Mouse (Mus musculus): ENCODE results near the gene Olfr1555-ps1. TPM values are rescaled to one million over a fixed set of nuclear protein-coding genes. Genes with fewer than 3 reads are reported as not detected.
A peak's percentile ranks its signal among the peaks of the same experiment; 100 is the strongest.
"Not testable (repeated sequence)": the region's sequence is repeated elsewhere in the genome, so short reads cannot be mapped to it uniquely, and the experiment has no call there.

Olfr1555-ps1 gene
- not detected for total RNA-seq (2021)
- long read RNA-seq, result 0 reads

DNA sequence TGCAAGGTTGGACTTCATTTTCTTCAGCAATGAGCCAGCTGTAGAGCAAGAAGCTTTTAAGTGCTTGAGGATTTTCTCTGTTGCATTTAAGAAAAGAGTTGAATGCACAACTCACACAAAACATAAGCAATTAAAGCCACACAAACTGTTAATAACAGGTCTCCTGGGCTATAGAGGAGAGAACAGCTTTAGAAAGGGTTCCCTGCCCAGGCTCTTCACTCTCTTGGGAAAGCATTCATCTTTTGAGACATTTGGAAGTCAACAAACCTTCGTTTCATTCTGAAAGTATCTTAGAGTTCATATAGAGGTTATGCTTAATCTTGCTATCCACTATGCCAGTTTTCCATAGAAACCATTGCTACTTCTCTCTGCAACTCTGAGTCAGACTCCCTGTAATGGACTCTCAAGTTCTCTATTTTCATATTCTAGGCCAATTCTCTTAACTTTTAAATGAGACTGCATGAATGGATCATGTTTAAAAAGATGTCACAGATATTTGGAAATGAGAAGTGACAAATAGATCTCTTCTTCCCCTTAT lies at the start of gene Olfr1555-ps1:
TSS of gene Olfr1555-ps1 (minus strand) at position 51 of the 538 bp plus-strand sequence.
- not testable (repeated sequence) for DNase-seq (ENCODE audit: low spot score in 2 of 2)

DNA sequence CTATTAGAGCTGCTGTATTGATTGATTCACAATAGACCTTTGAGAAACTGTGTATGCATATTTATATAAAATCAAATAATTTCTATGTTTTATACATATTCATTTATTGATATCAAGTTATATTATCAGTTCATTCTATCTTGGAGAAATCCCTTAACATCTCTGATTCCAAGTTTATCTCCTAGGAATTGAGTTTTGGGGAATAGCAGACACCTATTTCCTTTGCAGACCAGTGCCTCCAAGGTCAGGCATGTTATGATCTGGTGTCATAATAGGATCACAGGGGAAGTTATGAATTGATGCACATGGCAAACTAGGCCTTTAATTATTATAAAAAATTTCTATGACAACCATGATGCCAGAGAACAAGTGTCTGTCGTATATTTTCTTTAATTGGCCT lies 30.4 kb upstream of the Olfr1555-ps1 start, which contains the start of gene Olfr1431:
TSS of gene Olfr1431 (plus strand) at position 301 of the 400 bp plus-strand sequence.
- DNase-seq (ENCODE audit: low spot score in 2 of 2), result no peak

DNA sequence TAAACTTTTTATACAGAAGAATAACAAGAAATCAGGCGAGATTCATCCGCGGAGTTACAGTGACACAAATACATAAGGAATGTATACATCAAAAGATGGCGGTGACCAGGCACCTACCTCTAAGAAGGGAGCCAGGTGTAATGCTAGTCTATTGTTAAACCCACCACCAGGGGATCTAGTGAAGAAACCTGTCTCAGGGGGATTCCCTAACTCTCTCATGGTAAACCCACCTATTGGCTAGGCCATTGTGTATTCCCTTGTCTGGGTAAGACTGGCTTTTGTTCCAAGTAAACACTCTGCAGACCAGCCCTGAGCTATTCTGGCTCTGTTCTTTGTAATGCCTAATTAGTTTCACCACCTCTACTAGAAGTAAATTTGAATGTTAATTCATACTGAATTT lies 29.2 kb upstream of the Olfr1555-ps1 start:
- not testable (repeated sequence) for DNase-seq (ENCODE audit: low spot score in 2 of 2)

DNA sequence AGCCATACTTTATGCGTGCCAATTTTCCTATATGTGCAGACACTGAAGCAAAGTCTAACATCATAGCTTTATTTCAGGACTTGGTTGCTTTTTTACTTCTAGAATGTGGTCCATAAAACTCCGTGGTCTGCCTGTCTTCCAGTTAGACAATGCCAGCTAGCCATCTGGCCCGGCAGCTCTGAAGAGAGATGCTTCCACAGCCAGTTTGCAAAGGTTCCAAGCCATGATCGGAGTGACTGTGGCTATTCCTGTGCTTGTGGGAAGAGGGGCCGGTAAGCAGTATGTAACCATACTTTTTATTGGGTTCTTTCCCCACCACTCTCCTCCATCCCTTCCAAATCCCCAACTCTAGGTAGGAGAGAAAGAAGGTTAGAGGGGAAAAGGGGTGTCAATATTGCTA lies 5.5 kb upstream of the Olfr1555-ps1 start:
- DNase-seq (ENCODE audit: low spot score in 2 of 2), result peak; percentile 17 to 33

DNA sequence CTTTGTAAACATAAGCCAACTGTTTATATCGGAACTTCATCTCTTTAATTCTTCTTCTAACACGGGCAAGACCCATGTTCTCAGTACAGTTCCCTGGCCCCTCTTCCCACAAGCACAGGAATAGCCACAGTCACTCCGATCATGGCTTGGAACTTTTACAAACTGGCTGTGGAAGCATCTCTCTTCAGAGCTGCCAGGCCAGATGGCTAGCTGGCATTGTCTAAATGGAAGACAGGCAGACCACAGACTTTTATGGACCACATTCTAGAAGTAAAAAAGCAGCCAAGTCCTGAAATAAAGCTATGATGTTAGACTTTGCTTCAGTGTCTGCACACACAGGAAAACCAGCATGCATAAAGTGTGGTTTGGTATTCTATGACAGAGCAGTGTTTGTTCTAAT lies 24.5 kb downstream of the Olfr1555-ps1 start:
- peak; percentile 19 to 38 for DNase-seq (ENCODE audit: low spot score in 2 of 2)

DNA sequence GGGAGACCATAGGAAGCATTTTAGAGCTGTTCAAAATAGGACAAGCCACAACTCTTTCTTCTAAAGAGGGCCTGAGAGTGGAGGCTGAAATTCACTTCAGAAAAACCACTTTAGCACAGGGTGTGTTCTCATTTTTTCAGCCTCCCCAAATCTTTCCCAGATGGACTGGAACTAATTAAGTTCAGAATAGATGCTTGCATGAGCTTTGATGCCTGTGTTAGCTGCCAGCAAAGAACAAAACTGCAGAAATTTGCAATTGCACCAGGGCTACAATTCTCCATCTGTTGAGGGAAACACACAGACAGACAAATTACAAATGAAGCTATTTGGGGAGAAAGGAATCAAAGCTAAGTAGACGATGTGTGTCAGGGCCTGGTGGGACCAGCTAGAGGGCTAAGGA lies 26.6 kb downstream of the Olfr1555-ps1 start:
- DNase-seq (ENCODE audit: low spot score in 2 of 2), result peak; percentile 22 to 42

DNA sequence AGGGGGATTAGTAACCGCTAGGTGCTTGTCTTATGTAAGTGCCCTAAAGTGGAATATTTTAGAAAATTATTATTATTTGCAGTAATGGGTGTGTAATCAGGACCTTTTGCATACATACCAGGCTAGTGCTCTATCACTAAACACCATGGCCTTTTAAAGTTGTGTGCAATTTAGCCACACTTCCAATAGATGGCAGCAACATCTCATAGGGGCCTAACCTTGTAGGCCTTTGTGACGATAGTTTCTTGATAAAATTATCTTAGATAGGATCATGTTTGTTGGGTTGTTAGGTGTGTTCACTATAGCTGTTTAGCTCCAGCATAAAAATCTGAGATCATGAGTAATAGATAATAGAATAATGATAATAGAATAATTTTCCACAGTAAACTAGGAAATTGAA lies 35.6 kb downstream of the Olfr1555-ps1 start:
- DNase-seq (ENCODE audit: low spot score in 2 of 2), result peak; percentile 32 to 50

DNA sequence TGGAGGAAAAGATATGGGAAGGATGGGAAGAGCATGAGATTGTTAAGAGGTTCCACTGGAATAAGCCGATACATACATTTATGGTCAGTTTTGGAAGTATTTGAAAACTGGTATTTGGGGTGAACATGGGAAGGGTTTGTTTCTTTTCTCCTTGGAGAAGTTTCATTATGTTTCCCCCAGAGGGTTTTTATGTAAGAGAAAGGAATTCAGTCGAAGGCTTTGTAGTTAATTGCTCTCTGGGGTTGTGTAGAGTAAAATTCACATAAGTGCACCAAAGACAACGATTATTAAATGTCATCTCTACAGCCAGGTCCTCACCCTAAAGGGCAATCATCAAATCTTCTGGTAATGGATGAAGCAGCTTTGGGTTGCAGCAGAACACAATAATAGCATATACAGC lies 46.8 kb downstream of the Olfr1555-ps1 start, which contains the start of gene Olfr76:
TSS of gene Olfr76 (minus strand) at position 101 of the 400 bp plus-strand sequence.
- DNase-seq (ENCODE audit: low spot score in 2 of 2), result no peak

DNA sequence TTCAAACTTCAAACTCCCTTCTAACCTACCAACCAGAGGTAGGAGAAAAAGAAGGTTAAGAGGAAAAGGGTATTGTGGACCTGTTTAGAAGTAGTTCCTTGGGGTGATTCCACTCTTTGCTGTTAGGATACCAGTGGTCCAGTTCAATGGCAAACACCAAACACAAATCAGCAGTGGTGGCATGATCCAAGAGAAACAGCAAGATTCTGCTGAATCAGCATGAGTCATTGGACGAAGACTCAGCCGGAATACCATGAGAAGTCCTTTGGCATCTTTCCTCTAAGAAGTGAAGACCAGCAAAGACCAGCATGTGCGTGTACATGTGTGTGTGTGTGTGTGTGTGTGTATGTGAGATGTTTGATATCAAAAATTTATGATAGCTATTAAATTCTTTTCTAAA lies 53.4 kb downstream of the Olfr1555-ps1 start:
- DNase-seq (ENCODE audit: low spot score in 2 of 2), result no peak

DNA sequence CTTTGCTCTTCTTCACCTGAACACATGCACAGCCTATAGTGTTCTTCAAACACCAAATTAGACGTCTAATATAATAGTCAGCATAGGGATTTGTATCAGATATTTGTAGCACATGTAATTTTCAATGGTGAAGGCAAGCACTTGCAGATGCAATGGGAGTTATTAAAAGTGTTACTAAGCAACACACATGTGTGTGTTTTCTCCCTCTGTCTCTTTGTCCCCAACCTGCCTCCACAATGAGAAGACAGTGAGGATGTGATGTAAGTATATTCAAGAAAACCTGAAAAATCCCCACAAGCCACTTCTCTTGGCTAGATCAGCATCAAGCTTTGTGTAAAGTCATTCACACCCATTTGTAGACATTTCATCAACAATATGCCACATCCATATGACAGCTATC lies 54.1 kb downstream of the Olfr1555-ps1 start, which contains the start of gene Olfr1428:
TSS of gene Olfr1428 (minus strand) at position 101 of the 400 bp plus-strand sequence.
- no peak for DNase-seq (ENCODE audit: low spot score in 2 of 2)

Other genes with a start within 250 kb of the Olfr1555-ps1 start
- gene Osbp, start 204.2 kb downstream of the Olfr1555-ps1 start, total RNA-seq (2021), result 10 to 100 TPM; 54.2 to 56.3 TPM
- not detected for gene Olfr1423, start 128.8 kb downstream of the Olfr1555-ps1 start, total RNA-seq (2021)
- gene Olfr1424, start 107.4 kb downstream of the Olfr1555-ps1 start, total RNA-seq (2021), result not detected
- not detected for gene Olfr1425, start 92.4 kb downstream of the Olfr1555-ps1 start, total RNA-seq (2021)
- not detected for gene Olfr1426, start 78.1 kb downstream of the Olfr1555-ps1 start, total RNA-seq (2021)
- not detected for gene Olfr1427, start 66.8 kb downstream of the Olfr1555-ps1 start, total RNA-seq (2021)
- not detected for gene Olfr1428, start 54.2 kb downstream of the Olfr1555-ps1 start, total RNA-seq (2021)
- gene Olfr76, start 46.9 kb downstream of the Olfr1555-ps1 start, total RNA-seq (2021), result not detected
- gene Olfr1431, start 30.5 kb upstream of the Olfr1555-ps1 start, total RNA-seq (2021), result not detected
- not detected for gene Olfr1432, start 62.5 kb upstream of the Olfr1555-ps1 start, total RNA-seq (2021)
- not detected for gene Olfr262, start 71.5 kb upstream of the Olfr1555-ps1 start, total RNA-seq (2021)
- not detected for gene Olfr235, start 90.9 kb upstream of the Olfr1555-ps1 start, total RNA-seq (2021)
- gene Olfr1434, start 109.7 kb upstream of the Olfr1555-ps1 start, total RNA-seq (2021), result not detected
- gene Olfr1436, start 129.0 kb upstream of the Olfr1555-ps1 start, total RNA-seq (2021), result not detected
- not detected for gene Olfr1437, start 155.0 kb upstream of the Olfr1555-ps1 start, total RNA-seq (2021)
- not detected for gene Olfr1438-ps1, start 165.8 kb upstream of the Olfr1555-ps1 start, total RNA-seq (2021)
- not detected for gene Olfr1440, start 217.2 kb upstream of the Olfr1555-ps1 start, total RNA-seq (2021)
- not detected for gene Olfr1441, start 247.3 kb upstream of the Olfr1555-ps1 start, total RNA-seq (2021)

All from layer of hippocampus, postnatal 10 days (tissue).